Mouse (Mus musculus) embryo, embryonic 10.5 days (tissue): ENCODE data around the gene Chst12.
"Not testable (repeated sequence)": the region's sequence is repeated elsewhere in the genome, so short reads cannot be mapped to it uniquely, and the experiment has no call there.

Experiments
- DNase-seq: peaks from one replicate; pipeline ENCODE4 v3.0.0-alpha.2; 2015; ENCODE audit warnings: low spot score

Gene Chst12

DNA sequence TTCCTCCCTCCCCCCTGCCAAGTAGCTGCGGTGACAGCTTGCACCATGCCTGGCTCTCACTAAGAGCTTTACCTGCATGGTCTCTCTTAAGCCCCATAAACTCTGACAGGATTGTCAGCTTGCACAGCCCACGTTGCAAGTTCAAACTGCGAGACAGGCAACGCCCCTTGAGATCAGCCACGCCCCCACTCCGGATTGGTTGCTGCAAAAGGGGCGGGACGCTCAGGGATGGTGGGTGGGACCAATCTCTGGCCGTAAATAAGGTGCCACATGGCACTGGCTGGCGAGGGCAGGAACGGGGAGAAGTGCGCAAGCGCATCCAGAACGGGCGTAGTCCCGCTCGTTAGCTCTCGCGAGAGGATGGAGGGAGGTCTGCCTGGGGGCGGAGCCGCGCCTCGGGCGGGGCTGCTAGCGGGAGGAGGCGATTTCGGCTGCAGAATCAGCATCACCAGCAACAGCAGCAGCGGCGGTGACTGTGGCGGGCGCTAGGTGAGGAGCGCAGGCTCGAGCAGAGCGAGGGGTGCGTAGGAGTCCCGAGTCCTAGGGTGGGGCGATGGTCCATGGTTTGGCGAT is at the start of gene Chst12:
Gene Chst12, plus strand, starts transcription at position 343 of the 573 bp plus-strand sequence.
- peak; percentile 100 for DNase-seq

GRCm38 (mm10) chr5:140461476-140461875 is 43.9 kb upstream of the Chst12 start:
- no peak for DNase-seq

GRCm38 (mm10) chr5:140463151-140463550 is 42.2 kb upstream of the Chst12 start:
- not testable (repeated sequence) for DNase-seq

DNA sequence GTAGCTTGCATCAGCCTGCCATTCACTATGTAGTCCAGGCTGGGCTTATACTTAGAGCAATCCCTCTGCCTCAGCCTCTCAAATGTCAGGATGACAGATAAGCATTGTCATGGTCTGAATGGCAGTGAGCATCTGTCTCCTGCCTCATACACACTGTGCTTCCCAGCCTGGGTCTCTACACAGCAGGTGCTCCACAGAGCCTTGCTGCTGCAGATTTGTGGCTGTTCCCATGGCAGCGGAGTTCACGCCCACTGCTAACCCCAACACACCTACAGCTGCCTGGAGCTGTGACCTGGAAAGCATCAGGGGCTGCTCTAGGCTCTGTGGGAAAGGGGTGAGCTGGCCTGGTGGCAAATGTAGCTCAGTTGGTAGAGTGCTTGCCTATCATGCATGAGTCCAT is 40.4 kb upstream of the Chst12 start:
- no peak for DNase-seq

DNA sequence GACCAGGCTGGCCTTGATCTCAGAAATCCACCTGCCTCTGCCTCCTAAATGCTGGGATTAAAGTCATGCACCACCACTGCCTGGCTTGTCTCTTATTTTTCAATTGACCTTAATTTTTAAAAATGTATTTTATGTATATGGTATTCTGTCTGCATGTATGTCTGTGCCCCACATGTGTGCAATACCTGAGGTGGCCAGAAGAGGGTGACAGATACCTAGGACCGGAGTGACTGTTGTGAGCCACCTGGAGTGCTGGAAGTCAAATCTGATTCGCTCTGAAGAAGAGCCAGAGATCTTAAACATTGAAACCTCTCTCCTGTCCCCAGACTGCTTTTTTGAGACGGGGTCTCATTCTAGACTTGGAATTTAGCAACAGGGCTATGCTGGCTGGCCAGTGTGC is 33.0 kb upstream of the Chst12 start:
- peak; percentile 34 for DNase-seq

- DNase-seq: no peak
Observed at GRCm38 (mm10) chr5:140481458-140481857, 23.9 kb upstream of the Chst12 start.

DNA sequence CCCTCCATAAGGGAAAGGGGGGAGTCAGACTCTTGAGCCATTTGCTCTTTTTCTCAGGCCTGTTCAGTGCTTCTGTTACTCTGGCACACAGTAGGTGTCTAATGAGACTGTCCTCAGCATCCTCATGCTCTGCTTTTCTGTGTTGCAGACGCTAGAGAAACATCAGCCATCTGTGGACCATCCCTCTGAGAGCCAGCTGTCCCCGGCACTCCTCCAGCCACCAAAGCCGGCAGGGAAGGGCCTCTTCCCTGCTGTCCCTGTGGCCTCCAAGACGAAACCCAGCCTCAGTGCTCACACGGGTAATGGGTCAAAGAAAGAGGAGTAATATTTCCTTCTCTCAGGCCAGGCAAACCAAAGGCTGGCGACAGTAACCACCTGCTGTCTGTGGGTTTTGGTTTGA is 14.2 kb upstream of the Chst12 start:
- DNase-seq: no peak

DNA sequence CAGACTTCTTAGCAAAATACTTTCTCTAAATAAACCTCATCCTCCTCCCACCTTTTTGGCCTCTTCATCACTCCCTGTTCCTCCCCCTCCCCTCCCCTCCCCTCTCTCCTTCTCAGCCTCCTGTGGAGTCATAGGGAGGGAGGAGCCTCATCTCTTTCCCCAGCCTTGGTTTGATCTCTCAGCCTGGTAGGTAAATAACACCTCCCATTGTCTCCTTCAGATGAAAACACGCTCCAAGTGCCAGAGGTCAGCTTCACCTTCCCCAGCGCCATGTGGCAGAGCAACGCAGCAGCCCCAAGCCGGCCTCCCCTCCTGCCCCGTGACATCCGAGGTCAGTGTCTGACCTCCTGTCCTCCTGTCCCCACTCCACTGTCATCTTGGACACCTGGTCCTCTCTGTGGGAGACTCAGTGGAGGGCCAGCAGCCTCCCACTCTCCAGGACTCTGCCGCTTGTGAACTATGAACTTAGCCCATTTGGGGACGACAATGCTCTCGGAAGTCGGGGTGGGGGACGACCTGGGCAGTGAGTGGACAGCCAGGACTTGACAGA is 12.6 kb upstream of the Chst12 start:
- DNase-seq: no peak

DNA sequence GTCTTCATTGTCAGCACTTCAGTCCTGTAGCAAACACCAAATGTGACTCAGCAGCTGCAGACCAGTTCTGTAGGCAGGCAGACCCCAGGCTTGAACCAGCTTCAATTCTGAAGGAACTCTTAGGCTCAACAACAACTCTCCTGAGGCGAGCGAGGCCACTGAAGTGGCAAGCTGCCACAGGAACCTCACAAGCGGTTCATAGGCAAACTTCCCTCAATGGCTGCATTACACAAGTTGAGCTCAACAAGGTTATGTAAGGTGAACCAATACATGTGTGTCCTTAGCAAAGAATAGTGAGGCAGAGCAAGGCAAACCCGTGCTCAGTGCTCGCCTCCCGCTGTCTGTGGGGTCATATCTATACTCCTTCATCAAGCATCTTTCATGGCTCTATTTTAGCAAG is 7.2 kb upstream of the Chst12 start:
- DNase-seq: no peak

DNA sequence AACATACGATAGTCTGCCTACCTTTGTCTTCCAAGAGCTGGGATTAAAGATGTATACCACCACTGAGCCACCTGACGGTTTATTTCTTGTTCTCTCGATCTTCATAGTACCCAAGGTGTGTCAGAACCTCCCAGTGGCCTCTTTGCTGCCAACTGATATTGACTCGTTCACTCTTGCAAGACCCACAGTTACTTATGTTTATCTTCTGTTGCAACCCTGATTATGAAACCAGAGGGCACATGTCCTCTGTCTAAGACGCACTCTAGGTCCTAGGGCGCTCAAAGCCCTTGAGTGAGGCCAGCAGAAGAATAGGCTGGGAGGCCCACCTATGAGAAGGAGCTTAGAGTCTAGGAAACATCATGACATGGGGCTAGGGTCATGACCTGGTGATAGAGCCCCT is 4.6 kb upstream of the Chst12 start:
- DNase-seq: no peak

DNA sequence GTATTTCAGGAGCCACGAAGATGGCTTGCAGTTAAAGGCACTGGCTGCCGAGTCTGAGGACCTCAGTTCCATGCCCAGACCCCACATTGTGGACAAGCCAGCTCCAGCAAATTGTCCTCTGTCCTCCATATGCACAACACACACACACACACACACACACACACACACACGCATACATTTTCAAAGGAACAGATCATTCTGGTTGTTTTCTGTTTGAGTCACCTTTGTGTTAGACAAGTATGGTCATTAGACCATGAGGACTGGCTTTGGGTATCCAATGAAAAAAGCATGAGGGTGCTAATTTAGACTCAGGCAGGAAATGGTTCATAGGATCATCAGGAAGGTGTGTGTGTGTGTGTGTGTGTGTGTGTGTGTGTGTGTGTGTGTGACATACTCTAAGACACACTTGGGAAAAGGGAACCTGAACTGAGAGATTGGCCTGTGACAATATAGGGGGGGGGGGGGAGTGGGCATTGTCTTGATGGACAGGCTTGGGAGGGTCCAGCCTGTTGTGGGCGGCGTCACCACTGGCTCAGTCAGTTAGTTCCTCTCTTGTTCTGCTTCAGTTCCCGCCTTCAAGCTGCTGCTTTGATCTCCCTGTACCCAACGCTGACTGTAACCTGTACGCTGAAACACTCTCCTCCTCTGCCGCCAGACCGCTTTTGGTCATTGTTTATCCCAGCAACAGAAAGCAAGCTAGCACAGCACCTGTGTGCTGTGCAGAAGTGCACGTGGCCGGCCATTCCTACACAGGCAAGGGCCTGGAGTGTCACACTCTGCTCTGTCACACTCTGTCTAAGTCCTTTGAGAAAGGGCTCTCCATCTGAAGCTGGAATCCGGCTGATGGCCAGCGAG is 3.1 kb upstream of the Chst12 start:
- DNase-seq: peak; percentile 66

DNA sequence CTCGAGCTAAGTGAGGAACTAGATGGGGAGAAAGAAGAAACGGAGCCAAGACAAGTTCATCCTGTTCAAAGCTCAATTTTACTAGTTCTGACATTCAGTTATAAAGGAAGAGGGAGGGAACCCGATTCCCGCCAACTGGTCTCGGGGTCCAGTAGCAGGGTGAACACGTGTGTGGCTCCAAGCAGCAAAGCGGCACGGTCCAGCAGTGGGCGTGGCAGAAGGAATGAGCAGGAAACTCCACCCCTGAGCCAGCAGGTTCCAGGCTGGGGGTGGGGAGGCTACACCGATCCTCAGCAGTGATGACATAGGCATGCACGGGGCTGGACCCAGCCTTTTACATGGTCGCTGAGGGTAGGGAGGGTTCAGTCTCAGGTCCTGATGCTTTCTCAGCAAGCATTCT is 2.4 kb upstream of the Chst12 start:
- DNase-seq: peak; percentile 75

DNA sequence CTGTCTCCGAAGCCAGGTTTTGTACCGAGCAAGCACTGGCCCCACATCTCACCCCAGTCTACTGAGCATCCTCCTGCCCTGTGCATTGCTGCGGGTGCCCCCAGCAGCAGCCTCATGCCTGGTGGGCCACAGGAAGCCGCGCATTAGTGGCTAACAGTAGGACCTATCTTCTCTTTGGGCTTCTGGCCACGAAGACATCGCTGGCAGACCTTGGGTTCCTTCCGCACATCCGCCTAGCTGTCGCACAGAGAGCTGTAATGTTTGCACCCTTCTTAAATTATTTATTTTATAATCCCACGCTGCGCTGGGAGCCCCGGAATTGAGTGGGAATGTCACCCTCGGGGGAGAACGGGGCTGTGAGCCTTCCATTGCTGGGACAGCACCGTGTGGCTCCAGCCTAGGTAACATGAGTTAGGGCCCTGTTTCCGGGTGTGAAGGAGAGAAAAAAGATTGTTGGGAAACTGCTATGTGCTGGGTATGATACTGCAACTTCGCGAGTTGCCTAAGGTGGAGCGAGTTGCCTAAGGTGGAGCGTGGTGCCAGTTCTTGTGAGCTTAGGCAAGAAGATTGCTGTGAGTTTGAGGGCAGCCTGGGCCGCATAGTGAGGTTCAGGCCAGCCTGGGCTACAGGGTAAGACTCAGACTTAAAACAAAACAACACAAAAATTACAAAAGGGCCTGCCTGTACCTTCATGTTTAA is 895 bp downstream of the Chst12 start:
- DNase-seq: no peak

GRCm38 (mm10) chr5:140507466-140508208 is 2.3 kb downstream of the Chst12 start:
- no peak for DNase-seq

DNA sequence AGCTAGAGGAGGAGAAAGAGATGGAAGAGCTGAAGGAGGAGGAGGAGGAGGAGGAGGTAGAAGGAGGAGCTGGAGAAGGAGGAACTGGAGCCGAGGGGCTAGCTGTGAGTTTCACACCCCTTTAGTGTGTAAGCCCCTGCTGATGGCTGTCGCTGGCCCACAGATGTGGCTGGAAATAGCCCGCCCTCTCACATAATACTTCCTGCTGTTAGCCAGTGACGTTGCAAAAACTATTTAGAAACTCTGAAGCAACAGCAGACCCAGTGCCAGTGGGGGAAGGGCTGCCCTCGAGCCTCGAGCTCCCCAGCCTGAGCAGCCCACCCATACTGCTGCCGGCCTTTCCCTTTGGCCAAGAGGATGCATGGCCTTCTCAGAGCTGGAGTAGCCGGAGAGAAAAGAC is 3.3 kb downstream of the Chst12 start:
- DNase-seq: peak; percentile 40

- DNase-seq: no peak
Observed at GRCm38 (mm10) chr5:140509204-140509603, 3.9 kb downstream of the Chst12 start.

GRCm38 (mm10) chr5:140510012-140511000 is 5.0 kb downstream of the Chst12 start:
- DNase-seq: no peak

GRCm38 (mm10) chr5:140513921-140514320 is 8.6 kb downstream of the Chst12 start:
- DNase-seq: no peak

- DNase-seq: peak; percentile 32
Observed at GRCm38 (mm10) chr5:140514799-140515486, 9.6 kb downstream of the Chst12 start.
